Comparison of ENCODE assay signal across 8 mouse cellular contexts in the genomic region with DNA sequence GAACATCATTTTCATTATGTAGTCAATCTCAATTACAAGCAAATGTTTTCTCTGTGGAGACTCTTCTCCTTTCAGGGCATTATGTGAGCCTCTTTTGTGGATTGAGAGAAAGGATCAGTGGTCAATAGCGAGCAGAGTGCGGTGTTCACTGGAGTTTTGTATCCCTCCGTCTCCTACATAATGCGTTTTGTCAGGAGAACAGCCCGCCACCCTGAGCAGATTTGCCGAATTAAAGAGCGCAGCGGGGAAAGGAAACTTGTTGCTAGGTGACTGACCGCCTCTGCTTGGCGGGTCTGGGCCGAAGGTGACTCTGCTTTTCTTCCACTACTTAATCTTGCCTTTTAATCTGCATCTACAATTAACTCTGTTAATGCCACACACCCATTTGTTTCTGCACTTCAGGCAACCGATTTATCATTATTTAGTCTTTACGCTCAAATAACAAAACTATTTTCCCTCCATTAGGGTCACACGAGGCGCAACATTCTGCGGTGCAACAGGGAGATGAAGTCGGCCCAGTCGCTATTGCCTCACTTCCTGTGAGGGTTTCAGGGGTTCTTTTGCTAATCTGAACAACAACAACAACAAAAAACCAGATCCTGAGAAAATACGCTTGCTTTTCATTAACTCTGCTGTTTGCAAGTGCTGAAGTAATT.
DNase-seq lines count a peak whose midpoint lies in the region; ATAC-seq and TF ChIP-seq lines count a peak whose summit lies in the region.

No protein-coding gene starts in this region.

- WGBS in hindbrain, embryonic 11.5 days, result 2% methylated on average over 19 of the region's 19 CpGs

- H3K4me1 ChIP-seq in hindbrain, embryonic 11.5 days (replicated peaks; ENCODE audit: control insufficient read depth, insufficient read depth, low read length), result no peaks in the 10 kb centered on the region; the same call in 1 of the 2 replicates
- H3K4me1 ChIP-seq in megakaryocyte, embryonic 14.5 days, result peaks cover 6% of the 10 kb centered on the region

- H3K9ac ChIP-seq in hindbrain, embryonic 11.5 days (ENCODE audit: low read depth, low read length), result no peak overlapping the region

- DNase-seq in gastrocnemius, adult 2 months, result no peak
- no peak for DNase-seq in gastrocnemius, postnatal 14 days
- DNase-seq in Muller cell, postnatal 12 days (ENCODE audit: inconsistent ontology term), result peak; percentile 71
- peak; percentile 62 for DNase-seq in hindbrain, embryonic 11.5 days (ENCODE audit: low spot score)
- DNase-seq in cerebellum, postnatal 36 days, result no peak
- DNase-seq in spleen, postnatal 4 days (ENCODE audit: low spot score in 2 of 2), result no peak

- TF ChIP-seq CTCF in gastrocnemius, adult 2 months (IDR thresholded peaks at IDR 0.05), result no peak

- ATAC-seq in hindbrain, embryonic 11.5 days (ENCODE audit: low FRiP score), result no peak
- ATAC-seq in erythroblast, adult 5-6 weeks (replicated peaks; ENCODE audit: low FRiP score, poor library complexity, severe bottlenecking), result no peak

- H3K4me3 ChIP-seq in gastrocnemius, adult 2 months, result 0 out of 2 replicates have a peak overlapping the region, but pooled peaks have one; percentile 2
- no peak overlapping the region for H3K4me3 ChIP-seq in hindbrain, embryonic 11.5 days (ENCODE audit: low read depth, low read length)
- peak overlapping the region; percentile 26 for H3K4me3 ChIP-seq in megakaryocyte, embryonic 14.5 days (replicated peaks)

- H3K4me2 ChIP-seq in hindbrain, embryonic 11.5 days (replicated peaks; ENCODE audit: low read depth, low read length), result no peak overlapping the region

- intact Hi-C loops in gastrocnemius, adult 2 months (cut with DNase I), result no loop called here
- intact Hi-C loops in gastrocnemius, postnatal 14 days (cut with DNase I; ENCODE audit: low total_unique reads), result no loop called here

- H3K9me3 ChIP-seq in hindbrain, embryonic 11.5 days (ENCODE audit: control insufficient read depth, low read length), result no peaks in the 10 kb centered on the region
- no peaks in the 10 kb centered on the region; the same call in 1 of the 2 replicates for H3K9me3 ChIP-seq in megakaryocyte, embryonic 14.5 days

- H3K36me3 ChIP-seq in hindbrain, embryonic 11.5 days (ENCODE audit: control insufficient read depth, insufficient read depth, low read length), result no peaks in the 10 kb centered on the region
- H3K36me3 ChIP-seq in megakaryocyte, embryonic 14.5 days (replicated peaks; ENCODE audit: low read length), result no peaks in the 10 kb centered on the region

- H3K27ac ChIP-seq in gastrocnemius, adult 2 months, result no peak overlapping the region
- no peak overlapping the region for H3K27ac ChIP-seq in hindbrain, embryonic 11.5 days (ENCODE audit: low read depth, low read length)

- peaks cover 84% of the 10 kb centered on the region for H3K27me3 ChIP-seq in hindbrain, embryonic 11.5 days (ENCODE audit: control insufficient read depth, insufficient read depth, low read length)
- peaks cover 47% of the 10 kb centered on the region for H3K27me3 ChIP-seq in megakaryocyte, embryonic 14.5 days (replicated peaks)

Comparison
In these comparisons a context has a peak if more than half of its experiments do, and no peak if none do; other contexts are left out.
1. DNase-seq: peak in Muller cell, postnatal 12 days (single experiment) and hindbrain, embryonic 11.5 days (single experiment); none in gastrocnemius, adult 2 months (single experiment), gastrocnemius, postnatal 14 days (single experiment), cerebellum, postnatal 36 days (0 of 2) and spleen, postnatal 4 days (0 of 2).